Mouse (Mus musculus): Measurements from ENCODE around the gene P2ry14. TPM values are rescaled to one million over a fixed set of nuclear protein-coding genes. Genes with fewer than 3 reads are reported as not detected.
"Not testable (repeated sequence)": the region's sequence is repeated elsewhere in the genome, so short reads cannot be mapped to it uniquely, and the experiment has no call there.

Gene P2ry14
- polyA plus RNA-seq, 1 experiment from 2014 or later, result 20.3 TPM

DNA sequence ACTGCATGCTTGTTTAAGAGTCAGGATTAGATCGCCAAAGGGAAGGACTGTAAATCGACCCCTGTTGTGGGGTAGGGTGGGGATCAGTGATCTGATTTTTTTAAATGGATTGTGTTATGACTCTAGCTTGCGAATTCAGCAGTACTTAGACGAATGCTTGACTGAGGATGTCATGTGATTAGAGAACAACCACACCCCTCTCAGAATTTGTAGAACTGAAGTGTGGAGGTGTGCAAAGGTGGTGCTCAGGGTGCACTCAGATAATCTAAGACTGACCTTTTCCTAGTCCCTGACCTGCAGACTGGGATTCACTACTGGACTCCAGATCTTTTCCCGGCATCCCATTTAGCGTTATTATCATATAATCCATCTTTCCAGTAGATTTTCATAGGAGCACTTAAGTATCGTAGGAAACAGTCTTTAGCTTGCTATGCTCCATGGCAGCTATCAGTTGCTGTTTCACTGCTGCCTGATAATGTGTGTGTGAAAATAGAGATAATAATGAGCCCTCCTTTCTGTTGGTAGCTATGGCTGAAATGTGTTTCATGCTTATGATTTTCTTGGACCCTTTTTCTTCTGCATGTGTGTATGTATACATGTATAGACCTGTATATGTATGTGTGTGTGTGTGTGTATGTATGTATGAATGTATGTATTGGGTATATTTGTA is 31.5 kb downstream of the P2ry14 start:
- Histone ChIP-seq H3K27ac (ENCODE audit: low read depth, low read length) (no peak overlapping the region), H3K9ac (ENCODE audit: low read depth, low read length) (no peak overlapping the region), H3K36me3 (ENCODE audit: control insufficient read depth, insufficient read depth) (no peaks in the 10 kb centered on the region), H3K4me1 (replicated peaks; ENCODE audit: control insufficient read depth, insufficient read depth, low read length) (no peaks in the 10 kb centered on the region), H3K4me3 (ENCODE audit: low read depth, low read length) (no peak overlapping the region), H3K4me2 (replicated peaks; ENCODE audit: low read depth) (no peak overlapping the region), H3K9me3 (ENCODE audit: control insufficient read depth) (no peaks in the 10 kb centered on the region), H3K27me3 (replicated peaks; ENCODE audit: control insufficient read depth, insufficient read depth, low read length) (no peaks in the 10 kb centered on the region)
- ATAC-seq, result no peak
- no peak for TF ChIP-seq CTCF (IDR thresholded peaks at IDR 0.05; ENCODE audit: low read depth)
- WGBS, result 55% methylated on average over 7 of the region's 7 CpGs

DNA sequence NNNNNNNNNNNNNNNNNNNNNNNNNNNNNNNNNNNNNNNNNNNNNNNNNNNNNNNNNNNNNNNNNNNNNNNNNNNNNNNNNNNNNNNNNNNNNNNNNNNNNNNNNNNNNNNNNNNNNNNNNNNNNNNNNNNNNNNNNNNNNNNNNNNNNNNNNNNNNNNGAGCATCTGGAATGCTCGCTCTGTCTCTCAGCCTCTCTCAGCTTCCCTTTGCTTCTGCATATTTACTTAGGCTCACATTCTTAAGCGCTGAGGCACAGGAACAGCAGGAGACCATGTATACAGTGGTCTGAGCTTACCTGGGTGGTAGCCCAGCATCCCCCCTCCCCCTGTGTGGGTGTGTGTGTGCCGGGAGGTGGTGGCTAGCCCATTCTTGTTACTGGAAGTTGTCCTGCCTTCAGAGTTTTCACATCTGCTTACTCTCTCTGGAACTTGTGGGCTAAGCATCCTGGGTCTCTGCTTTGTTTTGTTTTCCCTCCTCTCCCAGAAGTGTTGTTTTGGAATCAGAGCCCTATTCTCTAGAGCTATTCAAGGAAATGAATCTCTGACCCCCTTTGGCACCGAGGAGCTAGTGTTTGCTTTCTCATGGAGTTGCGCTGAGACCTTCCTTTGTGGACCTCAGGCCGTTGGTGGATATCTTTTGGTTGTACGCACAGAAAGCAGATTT is 32.2 kb downstream of the P2ry14 start:
- no peak overlapping the region for H3K4me2 ChIP-seq (replicated peaks; ENCODE audit: low read depth)
- no peak overlapping the region for H3K9ac ChIP-seq (ENCODE audit: low read depth, low read length)
- H3K27me3 ChIP-seq (replicated peaks; ENCODE audit: control insufficient read depth, insufficient read depth, low read length), result no peaks in the 10 kb centered on the region
- WGBS, result 31% methylated on average over 7 of the region's 7 CpGs
- H3K36me3 ChIP-seq (ENCODE audit: control insufficient read depth, insufficient read depth), result no peaks in the 10 kb centered on the region
- no peaks in the 10 kb centered on the region for H3K4me1 ChIP-seq (replicated peaks; ENCODE audit: control insufficient read depth, insufficient read depth, low read length)
- ATAC-seq, result no peak
- no peak for TF ChIP-seq CTCF (IDR thresholded peaks at IDR 0.05; ENCODE audit: low read depth)
- H3K27ac ChIP-seq (ENCODE audit: low read depth, low read length), result no peak overlapping the region
- H3K4me3 ChIP-seq (ENCODE audit: low read depth, low read length), result no peak overlapping the region
- H3K9me3 ChIP-seq (ENCODE audit: control insufficient read depth), result no peaks in the 10 kb centered on the region

DNA sequence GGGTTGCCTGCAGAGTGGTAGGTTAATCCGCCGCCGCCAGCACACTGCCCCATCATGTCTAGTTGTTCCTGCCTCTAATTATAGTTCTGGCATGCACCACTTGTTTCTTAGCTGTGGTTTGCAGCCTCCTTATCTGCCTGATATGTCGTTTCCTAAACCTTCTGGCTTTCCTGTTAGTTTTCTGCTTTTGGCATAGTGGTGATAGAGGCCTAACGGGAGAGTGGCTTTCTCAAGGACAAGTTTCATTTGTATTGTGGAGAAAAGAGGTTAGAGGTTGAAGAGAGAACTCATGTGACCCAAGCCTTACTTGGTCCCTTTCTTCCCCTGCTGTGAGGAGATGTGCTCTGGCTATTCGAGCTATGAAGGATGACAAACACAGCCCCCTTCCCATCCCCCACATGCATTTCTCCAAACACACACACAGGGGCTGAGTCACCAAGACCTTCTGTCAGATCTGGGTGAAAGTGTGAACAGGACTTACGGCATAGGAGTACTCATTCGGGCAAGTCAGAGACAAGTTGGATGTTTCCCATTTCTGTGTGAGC is 39.4 kb downstream of the P2ry14 start:
- Histone ChIP-seq H3K9ac (ENCODE audit: low read depth, low read length) (no peak overlapping the region), H3K9me3 (ENCODE audit: control insufficient read depth) (no peaks in the 10 kb centered on the region), H3K4me2 (replicated peaks; ENCODE audit: low read depth) (no peak overlapping the region), H3K36me3 (ENCODE audit: control insufficient read depth, insufficient read depth) (no peaks in the 10 kb centered on the region), H3K4me1 (replicated peaks; ENCODE audit: control insufficient read depth, insufficient read depth, low read length) (no peaks in the 10 kb centered on the region), H3K4me3 (ENCODE audit: low read depth, low read length) (no peak overlapping the region), H3K27ac (ENCODE audit: low read depth, low read length) (no peak overlapping the region), H3K27me3 (replicated peaks; ENCODE audit: control insufficient read depth, insufficient read depth, low read length) (no peaks in the 10 kb centered on the region)
- WGBS, result 80% methylated on average over 8 of the region's 8 CpGs
- no peak for TF ChIP-seq CTCF (IDR thresholded peaks at IDR 0.05; ENCODE audit: low read depth)
- no peak for ATAC-seq

GRCm38 (mm10) chr3:59113291-59113690 is 40.1 kb downstream of the P2ry14 start:
- not testable (repeated sequence) for H3K4me2 ChIP-seq (replicated peaks; ENCODE audit: low read depth); H3K27me3 ChIP-seq (replicated peaks; ENCODE audit: control insufficient read depth, insufficient read depth, low read length); ATAC-seq; H3K27ac ChIP-seq (ENCODE audit: low read depth, low read length); H3K4me1 ChIP-seq (replicated peaks; ENCODE audit: control insufficient read depth, insufficient read depth, low read length); H3K36me3 ChIP-seq (ENCODE audit: control insufficient read depth, insufficient read depth); H3K4me3 ChIP-seq (ENCODE audit: low read depth, low read length); H3K9me3 ChIP-seq (ENCODE audit: control insufficient read depth); H3K9ac ChIP-seq (ENCODE audit: low read depth, low read length)
- WGBS, result 97% methylated on average over 4 of the region's 4 CpGs

GRCm38 (mm10) chr3:59111944-59112343 is 41.5 kb downstream of the P2ry14 start:
- H3K9ac ChIP-seq (ENCODE audit: low read depth, low read length), result no peak overlapping the region
- whole genome bisulfite sequencing, result 46% methylated on average over 3 of the region's 3 CpGs
- no peak for TF ChIP-seq CTCF (IDR thresholded peaks at IDR 0.05; ENCODE audit: low read depth)
- no peak overlapping the region for H3K4me2 ChIP-seq (replicated peaks; ENCODE audit: low read depth)
- no peaks in the 10 kb centered on the region for H3K9me3 ChIP-seq (ENCODE audit: control insufficient read depth)
- no peaks in the 10 kb centered on the region for H3K27me3 ChIP-seq (replicated peaks; ENCODE audit: control insufficient read depth, insufficient read depth, low read length)
- no peaks in the 10 kb centered on the region for H3K4me1 ChIP-seq (replicated peaks; ENCODE audit: control insufficient read depth, insufficient read depth, low read length)
- no peak overlapping the region for H3K4me3 ChIP-seq (ENCODE audit: low read depth, low read length)
- ATAC-seq, result peak; percentile 51; the same call in 1 of the 2 replicates
- H3K27ac ChIP-seq (ENCODE audit: low read depth, low read length), result no peak overlapping the region
- H3K36me3 ChIP-seq (ENCODE audit: control insufficient read depth, insufficient read depth), result no peaks in the 10 kb centered on the region

DNA sequence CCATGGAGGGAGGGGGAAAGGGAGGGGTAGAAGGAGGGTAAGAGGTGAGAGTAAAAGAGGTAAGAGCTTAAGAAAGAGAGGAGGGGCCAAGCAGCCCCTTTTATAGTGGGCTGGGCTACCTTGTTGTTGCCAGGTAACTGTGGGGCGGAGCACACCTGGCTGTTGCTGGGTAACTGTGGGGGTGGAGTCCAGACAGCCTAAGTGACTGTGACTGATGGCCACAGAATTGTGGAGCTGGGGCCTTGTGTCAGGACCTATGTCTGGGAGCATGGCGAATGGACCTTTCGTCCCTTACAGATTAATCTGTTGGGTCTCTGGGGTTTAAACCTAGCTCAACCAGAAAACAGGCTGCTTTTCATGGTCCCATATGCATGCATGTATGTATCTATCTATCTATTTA is 43.6 kb downstream of the P2ry14 start:
- not testable (repeated sequence) for H3K4me1 ChIP-seq (replicated peaks; ENCODE audit: control insufficient read depth, insufficient read depth, low read length); H3K4me2 ChIP-seq (replicated peaks; ENCODE audit: low read depth); H3K27ac ChIP-seq (ENCODE audit: low read depth, low read length); H3K4me3 ChIP-seq (ENCODE audit: low read depth, low read length); H3K9ac ChIP-seq (ENCODE audit: low read depth, low read length); H3K36me3 ChIP-seq (ENCODE audit: control insufficient read depth, insufficient read depth); ATAC-seq; H3K27me3 ChIP-seq (replicated peaks; ENCODE audit: control insufficient read depth, insufficient read depth, low read length); H3K9me3 ChIP-seq (ENCODE audit: control insufficient read depth)
- 98% methylated on average over 3 of the region's 3 CpGs for WGBS

All from intestine, postnatal 0 days (tissue).